Mouse (Mus musculus) limb, embryonic 14.5 days (tissue): ENCODE results near the gene Slc25a53. TPM values are rescaled to one million over a fixed set of nuclear protein-coding genes. Genes with fewer than 3 reads are reported as not detected.

Experiments used
- ATAC-seq: fragments of 200-750 bp; cut with Nextera tagmentation; 2 replicates; pipeline ENCODE4 v1.8.0; 2017; ENCODE audit warnings: low read depth, moderate number of reproducible peaks, moderate TSS enrichment; ENCODE audit not compliant: low FRiP score
- DNase-seq: peaks from one replicate; pipeline ENCODE4 v3.0.0-alpha.2; 2015; ENCODE audit warnings: low spot score
- H3K27ac ChIP-seq: fragments of 300-500 bp; sonication (generic); replicated peaks from 2 replicates; pipeline ENCODE4 v1.5.1; 2014; ENCODE audit warnings: low read depth, mild to moderate bottlenecking, low read length, moderate library complexity, mixed read lengths
- H3K27me3 ChIP-seq: fragments of 300-500 bp; sonication (generic); 2 replicates; pipeline ENCODE4 v1.6.1; 2014; ENCODE audit warnings: low read length, mixed read lengths; ENCODE audit not compliant: control insufficient read depth, insufficient read depth
- H3K36me3 ChIP-seq: fragments of 300-500 bp; sonication (generic); 2 replicates; pipeline ENCODE4 v1.6.1; 2014; ENCODE audit warnings: mild to moderate bottlenecking, low read length, moderate library complexity, mixed read lengths; ENCODE audit not compliant: control insufficient read depth, insufficient read depth
- H3K4me1 ChIP-seq: fragments of 300-500 bp; sonication (generic); 2 replicates; pipeline ENCODE4 v1.6.1; 2014; ENCODE audit warnings: antibody characterized with exemption, low read length, mixed read lengths; ENCODE audit not compliant: control insufficient read depth, insufficient read depth
- H3K4me2 ChIP-seq: fragments of 300-500 bp; sonication (generic); replicated peaks from 2 replicates; pipeline ENCODE4 v1.6.1; 2014; ENCODE audit warnings: low read depth, mild to moderate bottlenecking, low read length, moderate library complexity; ENCODE audit not compliant: severe bottlenecking
- H3K4me3 ChIP-seq: fragments of 300-500 bp; sonication (generic); replicated peaks from 2 replicates; pipeline ENCODE4 v1.5.1; 2014; ENCODE audit warnings: low read length
- H3K9ac ChIP-seq: fragments of 300-500 bp; sonication (generic); 2 replicates; pipeline ENCODE4 v1.6.1; 2014; ENCODE audit warnings: mild to moderate bottlenecking, low read depth, low read length, moderate library complexity; ENCODE audit not compliant: severe bottlenecking
- H3K9me3 ChIP-seq: fragments of 300-500 bp; sonication (generic); 2 replicates; pipeline ENCODE4 v1.6.1; 2016; ENCODE audit warnings: low read length; ENCODE audit not compliant: control insufficient read depth
- POLR2A ChIP-seq: fragments of 200-500 bp; IDR thresholded peaks from 2 replicates; pipeline ENCODE4 v1.8.0; 2012; ENCODE audit warnings: inconsistent platforms, mild to moderate bottlenecking, moderate library complexity, borderline replicate concordance; ENCODE audit not compliant: insufficient read depth, insufficient read length; ENCODE audit errors: extremely low read depth
- WGBS: fragments of 180-500 bp; shearing (Covaris S2); extraction: QIAGEN DNeasy Blood & Tissue Kit; methylation state at CpG from one replicate; pipeline ENCODE4 v1.1.7; 2014; 5-methylcytosine and 5-hydroxymethylcytosine counted together
- polyA plus RNA-seq, 2 experiments: library from polyadenylated mRNA; depleted of rRNA in 1 of 2; stranded (reverse) in 1 of 2; unstranded in 1 of 2; fragments of >200 nt; fragmentation: Nextera tagmentation in 1 of 2; extraction: Ambion mirVana in 1 of 2; gene quantifications; 2 replicates each; pipeline versions ENCODE4 v1.2.1 to v1.2.3; 2012 to 2014

Slc25a53 gene
- polyA plus RNA-seq, 2 experiments = 10.8 to 13.7 TPM

DNA sequence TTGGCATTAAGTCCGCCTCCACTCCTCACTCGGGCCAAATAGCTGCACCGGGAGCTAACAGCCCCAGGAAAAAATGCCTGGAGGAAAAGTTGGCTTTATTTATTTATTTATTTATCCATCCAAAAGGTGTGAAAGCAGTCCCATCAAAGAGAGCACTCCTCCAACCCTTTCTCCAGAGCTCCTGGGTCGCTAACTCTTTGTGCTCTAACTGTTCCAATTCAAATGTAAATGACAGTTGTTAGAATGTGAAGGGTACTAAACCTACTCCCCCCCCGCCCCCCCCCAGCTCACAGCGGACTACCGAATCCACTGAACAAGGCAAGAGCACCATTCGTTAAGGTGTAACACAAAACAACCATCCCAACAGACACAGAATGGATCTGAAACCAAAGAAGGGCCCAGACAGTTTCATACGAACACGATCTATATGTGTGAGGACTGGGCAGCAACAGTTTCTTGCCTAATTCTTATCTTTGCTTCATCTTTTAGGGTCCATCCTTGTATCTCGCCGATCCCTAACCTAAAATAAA is 567 bp downstream of the Slc25a53 start:
- ATAC-seq = no peak
- peak overlapping the region; percentile 47 for H3K4me3 ChIP-seq
- no peaks in the 10 kb centered on the region for H3K9me3 ChIP-seq
- peaks cover 2% of the 10 kb centered on the region; the same call in 1 of the 2 replicates for H3K4me1 ChIP-seq
- DNase-seq = no peak
- H3K27me3 ChIP-seq = no peaks in the 10 kb centered on the region
- peak overlapping the region; percentile 53 for H3K4me2 ChIP-seq
- peak overlapping the region; percentile 85 for H3K27ac ChIP-seq
- TF ChIP-seq POLR2A = no peak
- WGBS = 23% methylated on average over 12 of the region's 12 CpGs
- no peaks in the 10 kb centered on the region for H3K36me3 ChIP-seq
- H3K9ac ChIP-seq = peak overlapping the region; percentile 66

DNA sequence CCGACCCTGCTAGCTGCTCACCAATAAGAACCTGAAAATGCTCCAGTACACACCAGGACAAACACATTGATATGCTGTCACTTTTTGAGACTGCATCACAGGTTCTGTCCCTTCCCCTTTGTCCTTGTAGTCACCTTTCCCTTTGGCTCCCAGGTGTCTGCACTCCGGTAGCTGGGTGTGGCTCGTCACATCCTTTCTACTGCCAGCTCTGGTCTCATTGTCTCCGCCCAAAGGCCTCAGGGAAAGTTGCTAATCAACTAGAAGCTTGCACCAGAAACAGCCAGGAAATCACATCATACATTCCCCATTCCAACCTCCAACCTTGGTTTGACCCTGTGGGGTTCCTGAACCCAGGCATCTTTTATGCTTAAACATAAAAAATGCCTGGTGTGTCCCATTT is 3.8 kb downstream of the Slc25a53 start:
- Histone ChIP-seq H3K4me2 (no peak overlapping the region), H3K4me3 (no peak overlapping the region), H3K36me3 (no peaks in the 10 kb centered on the region), H3K9ac (no peak overlapping the region), H3K4me1 (peaks cover 2% of the 10 kb centered on the region; the same call in 1 of the 2 replicates), H3K27ac (no peak overlapping the region), H3K9me3 (no peaks in the 10 kb centered on the region), H3K27me3 (no peaks in the 10 kb centered on the region)
- WGBS = 53% methylated on average over 4 of the region's 4 CpGs
- no peak for TF ChIP-seq POLR2A
- no peak for DNase-seq
- no peak for ATAC-seq

DNA sequence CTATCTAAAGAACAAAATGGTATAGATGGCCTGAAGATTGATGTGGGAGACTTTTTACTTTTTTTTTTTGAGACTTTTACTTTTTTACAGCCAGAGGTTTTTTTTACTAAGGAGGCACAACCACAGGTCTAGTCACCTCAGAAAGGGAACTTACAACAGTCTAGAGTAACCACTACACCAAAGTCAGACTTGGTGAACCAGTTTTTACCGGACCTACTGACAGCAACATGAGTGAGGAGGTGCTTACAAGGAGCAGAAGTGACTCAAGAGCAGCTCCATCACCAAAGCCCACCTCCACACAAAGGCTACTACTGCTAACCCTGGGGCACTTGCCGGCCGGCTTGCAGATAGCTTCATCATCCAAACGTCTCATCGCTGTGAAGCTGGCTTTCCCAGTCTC is 6.4 kb downstream of the Slc25a53 start:
- Histone ChIP-seq H3K9ac (no peak overlapping the region), H3K27me3 (no peaks in the 10 kb centered on the region), H3K36me3 (0 out of 2 replicates have a peak, but pooled peaks cover 3% of the 10 kb centered on the region), H3K4me3 (no peak overlapping the region), H3K4me2 (no peak overlapping the region), H3K9me3 (no peaks in the 10 kb centered on the region), H3K27ac (no peak overlapping the region), H3K4me1 (no peaks in the 10 kb centered on the region)
- ATAC-seq = no peak
- no peak for DNase-seq
- no peak for TF ChIP-seq POLR2A
- WGBS = 87% methylated on average over 5 of the region's 5 CpGs

DNA sequence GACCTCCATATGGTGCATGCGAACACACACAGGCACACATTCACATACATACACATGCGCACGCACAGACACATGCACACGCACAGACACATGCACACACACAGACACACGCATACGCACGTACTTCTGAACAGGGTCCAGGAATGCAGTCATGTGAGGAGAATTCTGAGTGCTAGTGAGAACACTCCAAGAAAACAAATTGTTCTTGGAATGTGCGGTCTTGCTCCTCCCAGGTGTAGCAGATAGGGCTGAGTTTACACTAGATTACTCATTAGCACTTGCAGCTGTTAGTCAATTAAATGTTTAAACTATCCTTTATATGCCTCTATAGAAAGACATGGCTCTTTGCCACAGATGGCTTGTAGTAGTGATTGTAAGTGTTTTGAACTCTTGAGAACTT is 7.2 kb downstream of the Slc25a53 start:
- no peaks in the 10 kb centered on the region for H3K9me3 ChIP-seq
- H3K36me3 ChIP-seq = 0 out of 2 replicates have a peak, but pooled peaks cover 3% of the 10 kb centered on the region
- no peak overlapping the region for H3K4me3 ChIP-seq
- no peak for DNase-seq
- TF ChIP-seq POLR2A = no peak
- H3K9ac ChIP-seq = no peak overlapping the region
- H3K4me1 ChIP-seq = no peaks in the 10 kb centered on the region
- WGBS = 93% methylated on average over 8 of the region's 8 CpGs
- no peak overlapping the region for H3K27ac ChIP-seq
- ATAC-seq = no peak
- no peaks in the 10 kb centered on the region for H3K27me3 ChIP-seq
- H3K4me2 ChIP-seq = no peak overlapping the region

DNA sequence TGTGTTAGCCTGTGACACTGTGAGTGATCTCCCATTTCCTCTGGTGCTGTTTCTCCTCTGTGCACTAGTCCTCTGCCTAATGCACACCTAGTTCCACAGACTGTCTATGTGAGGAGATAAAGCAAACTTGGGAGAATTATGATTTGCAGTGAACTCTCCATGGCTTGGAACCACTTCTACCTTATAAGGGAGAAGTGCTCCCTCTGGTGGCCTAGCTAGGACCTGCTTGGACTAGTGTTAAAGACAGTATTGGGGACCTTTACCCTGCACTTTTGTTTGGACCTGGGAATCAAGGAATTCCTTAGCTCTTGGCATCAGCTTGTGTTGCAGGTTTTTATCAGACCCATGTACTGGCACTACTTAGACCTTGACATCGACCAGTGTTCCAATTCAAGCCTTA is 18.8 kb downstream of the Slc25a53 start:
- no peaks in the 10 kb centered on the region for H3K9me3 ChIP-seq
- no peak overlapping the region for H3K4me3 ChIP-seq
- H3K36me3 ChIP-seq = no peaks in the 10 kb centered on the region; the same call in 1 of the 2 replicates
- no peaks in the 10 kb centered on the region for H3K4me1 ChIP-seq
- H3K4me2 ChIP-seq = no peak overlapping the region
- ATAC-seq (peak; percentile 30; the same call in 1 of the 2 replicates), DNase-seq (peak; percentile 64)
- 10% methylated on average over 1 of the region's 1 CpGs for WGBS
- no peak overlapping the region for H3K9ac ChIP-seq
- H3K27me3 ChIP-seq = no peaks in the 10 kb centered on the region
- H3K27ac ChIP-seq = no peak overlapping the region
- no peak for TF ChIP-seq POLR2A

DNA sequence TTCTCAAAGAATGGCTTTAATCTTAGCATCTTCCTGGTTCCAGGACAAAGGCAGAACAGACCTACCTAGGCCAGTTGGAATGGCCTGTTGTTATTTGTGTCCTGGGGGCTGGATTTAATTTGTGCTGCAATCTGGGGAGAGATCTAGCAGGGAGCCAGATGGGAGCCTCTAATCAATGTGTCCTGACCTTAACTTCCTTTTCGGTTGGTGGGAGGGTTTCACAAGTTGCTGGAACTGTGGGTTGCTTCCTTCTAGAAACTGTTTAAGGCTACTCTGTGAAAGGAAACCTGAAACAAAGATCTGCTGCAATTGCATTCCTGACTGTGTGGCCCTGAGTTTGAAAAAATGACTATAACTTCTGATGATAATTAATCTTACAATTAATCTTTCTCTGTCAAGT is 20.4 kb downstream of the Slc25a53 start:
- H3K27ac ChIP-seq = no peak overlapping the region
- no peaks in the 10 kb centered on the region for H3K27me3 ChIP-seq
- H3K36me3 ChIP-seq = peaks cover 4% of the 10 kb centered on the region
- TF ChIP-seq POLR2A = no peak
- no peak overlapping the region for H3K4me2 ChIP-seq
- 33% methylated on average over 1 of the region's 1 CpGs for WGBS
- H3K9ac ChIP-seq = no peak overlapping the region
- no peak overlapping the region for H3K4me3 ChIP-seq
- no peak for ATAC-seq
- DNase-seq = no peak
- no peaks in the 10 kb centered on the region for H3K9me3 ChIP-seq
- H3K4me1 ChIP-seq = no peaks in the 10 kb centered on the region
